Mouse (Mus musculus) heart, postnatal 0 days (tissue): ENCODE data around the gene Tmem273. TPM values are rescaled to one million over a fixed set of nuclear protein-coding genes. Genes with fewer than 3 reads are reported as not detected.

ENCODE experiments used
- ATAC-seq: fragments of 200-750 bp; cut with Nextera tagmentation; 2 replicates; pipeline ENCODE4 v1.8.0; 2017; ENCODE audit warnings: low read depth, moderate number of reproducible peaks, moderate library complexity; ENCODE audit not compliant: insufficient read depth
- DNase-seq: peaks from one replicate; pipeline ENCODE4 v3.0.0-alpha.2; 2016; ENCODE audit warnings: low spot score
- H3K27ac ChIP-seq: fragments of 300-500 bp; sonication (generic); 2 replicates; pipeline ENCODE4 v1.5.1; 2014; ENCODE audit warnings: low read depth, mild to moderate bottlenecking
- H3K27me3 ChIP-seq: fragments of 300-500 bp; sonication (generic); 2 replicates; pipeline ENCODE4 v1.6.1; 2014; ENCODE audit warnings: low read length, mixed read lengths; ENCODE audit not compliant: control insufficient read depth, insufficient read depth
- H3K36me3 ChIP-seq: fragments of 300-500 bp; sonication (generic); replicated peaks from 2 replicates; pipeline ENCODE4 v1.6.1; 2014; ENCODE audit warnings: low read length, mixed read lengths; ENCODE audit not compliant: control insufficient read depth, insufficient read depth
- H3K4me1 ChIP-seq: fragments of 300-500 bp; sonication (generic); 2 replicates; pipeline ENCODE4 v1.6.1; 2014; ENCODE audit warnings: antibody characterized with exemption; ENCODE audit not compliant: control insufficient read depth, insufficient read depth
- H3K4me2 ChIP-seq: fragments of 300-500 bp; sonication (generic); 2 replicates; pipeline ENCODE4 v1.6.1; 2014; ENCODE audit warnings: low read depth, mild to moderate bottlenecking, low read length, moderate library complexity
- H3K4me3 ChIP-seq: fragments of 300-500 bp; sonication (generic); 2 replicates; pipeline ENCODE4 v1.5.1; 2014; ENCODE audit warnings: low read depth, low read length
- H3K9ac ChIP-seq: fragments of 300-500 bp; sonication (generic); replicated peaks from 2 replicates; pipeline ENCODE4 v1.6.1; 2014; ENCODE audit warnings: low read depth, low read length, mixed read lengths
- H3K9me3 ChIP-seq: fragments of 300-500 bp; sonication (generic); replicated peaks from 2 replicates; pipeline ENCODE4 v1.6.1; 2016; ENCODE audit warnings: low read length; ENCODE audit not compliant: control insufficient read depth
- CTCF ChIP-seq: IDR thresholded peaks from 2 replicates; pipeline ENCODE4 v1.5.1; 2016; ENCODE audit warnings: antibody characterized with exemption, control low read depth, low read depth
- EP300 ChIP-seq: IDR thresholded peaks from 2 replicates; pipeline ENCODE4 v1.6.1; 2016; ENCODE audit warnings: antibody characterized with exemption, low read depth
- WGBS: fragments of 180-500 bp; shearing (Covaris S2); extraction: QIAGEN DNeasy Blood & Tissue Kit; methylation state at CpG from one replicate; pipeline ENCODE4 v1.1.7; 2014; 5-methylcytosine and 5-hydroxymethylcytosine counted together
- polyA plus RNA-seq: library from polyadenylated mRNA; unstranded; fragments of >200 nt; fragmentation: Nextera tagmentation; extraction: Ambion mirVana; gene quantifications from 2 replicates; pipeline ENCODE4 v1.2.1, GENCODE M21; 2015
- total RNA-seq: library from RNA; depleted of rRNA; stranded (reverse); fragments of >200 nt; gene quantifications from 2 replicates; pipeline ENCODE4 v1.2.3, GENCODE M21; 2014; ENCODE audit warnings: low replicate concordance

Tmem273 gene
- total and polyA plus RNA-seq, 2 experiments from 2014 or later, result 0.27 to 0.42 TPM

DNA sequence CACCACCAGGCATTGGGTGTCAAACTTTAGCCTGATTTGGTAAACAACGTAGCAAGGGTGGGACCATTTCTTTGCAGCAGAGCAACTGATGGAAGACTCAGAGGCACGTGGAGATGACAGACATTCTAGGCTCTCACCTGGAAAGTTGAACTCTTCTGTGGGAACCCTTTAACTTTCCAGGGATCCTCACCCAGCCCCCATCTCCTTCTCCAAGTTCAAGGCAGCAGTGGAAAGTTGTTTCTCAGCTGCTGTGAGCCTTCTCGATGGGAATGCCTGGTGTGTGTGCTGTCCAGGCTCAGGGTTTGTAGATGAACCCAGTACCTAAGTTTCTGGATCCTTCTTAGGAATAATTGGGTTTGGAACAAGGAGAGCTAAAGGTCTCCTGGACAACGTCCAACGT is 70.5 kb downstream of the Tmem273 start:
- no peak overlapping the region for H3K9ac ChIP-seq
- no peaks in the 10 kb centered on the region for H3K36me3 ChIP-seq
- no peak overlapping the region for H3K27ac ChIP-seq
- DNase-seq, result no peak
- ATAC-seq, result no peak
- no peaks in the 10 kb centered on the region for H3K9me3 ChIP-seq
- TF ChIP-seq CTCF (no peak), EP300 (no peak)
- H3K4me1 ChIP-seq, result peaks cover 26% of the 10 kb centered on the region
- no peaks in the 10 kb centered on the region for H3K27me3 ChIP-seq
- WGBS, result 41% methylated on average over 5 of the region's 5 CpGs
- peak overlapping the region; percentile 54 for H3K4me3 ChIP-seq
- H3K4me2 ChIP-seq, result peak overlapping the region; percentile 65

- peak within 1 kb of the TSS; percentile 62 for H3K27ac ChIP-seq
- H3K4me1 ChIP-seq, result peaks cover 31% of the 10 kb centered on the region
- H3K4me2 ChIP-seq, result peak within 1 kb of the TSS; percentile 65
- WGBS, result 1% methylated on average over 58 of the region's 68 CpGs
- ATAC-seq (peak; percentile 79), DNase-seq (peak; percentile 40)
- H3K9me3 ChIP-seq, result no peaks in the 10 kb centered on the region
- peak within 1 kb of the TSS; percentile 54 for H3K4me3 ChIP-seq
- H3K36me3 ChIP-seq, result no peaks in the 10 kb centered on the region
- no peaks in the 10 kb centered on the region for H3K27me3 ChIP-seq
- TF ChIP-seq EP300 (no peak), CTCF (no peak)
- H3K9ac ChIP-seq, result peak within 1 kb of the TSS; percentile 71
Measured at GRCm38 (mm10) chr14:32856681-32857328, 71.0 kb downstream of the Tmem273 start, which contains the start of gene Vstm4. Vstm4 (plus strand) TSS chr14:32856756.

GRCm38 (mm10) chr14:32858361-32858760 is 72.6 kb downstream of the Tmem273 start:
- Histone ChIP-seq H3K9me3 (no peaks in the 10 kb centered on the region), H3K4me3 (no peak overlapping the region), H3K27ac (peak overlapping the region; percentile 41; the same call in 1 of the 2 replicates), H3K4me1 (peaks cover 31% of the 10 kb centered on the region), H3K27me3 (no peaks in the 10 kb centered on the region), H3K9ac (no peak overlapping the region), H3K36me3 (no peaks in the 10 kb centered on the region; the same call in 1 of the 2 replicates), H3K4me2 (no peak overlapping the region)
- TF ChIP-seq CTCF (no peak), EP300 (no peak)
- 83% methylated on average over 10 of the region's 10 CpGs for WGBS
- DNase-seq, result no peak
- no peak for ATAC-seq

GRCm38 (mm10) chr14:32858941-32859510 is 73.3 kb downstream of the Tmem273 start:
- WGBS, result 44% methylated on average over 6 of the region's 6 CpGs
- Histone ChIP-seq H3K4me2 (no peak overlapping the region), H3K9ac (no peak overlapping the region), H3K27me3 (no peaks in the 10 kb centered on the region), H3K27ac (peak overlapping the region; percentile 41; the same call in 1 of the 2 replicates), H3K36me3 (no peaks in the 10 kb centered on the region; the same call in 1 of the 2 replicates), H3K4me1 (peaks cover 31% of the 10 kb centered on the region), H3K9me3 (no peaks in the 10 kb centered on the region), H3K4me3 (no peak overlapping the region)
- TF ChIP-seq EP300 (no peak), CTCF (no peak)
- ATAC-seq, result no peak
- DNase-seq, result no peak

DNA sequence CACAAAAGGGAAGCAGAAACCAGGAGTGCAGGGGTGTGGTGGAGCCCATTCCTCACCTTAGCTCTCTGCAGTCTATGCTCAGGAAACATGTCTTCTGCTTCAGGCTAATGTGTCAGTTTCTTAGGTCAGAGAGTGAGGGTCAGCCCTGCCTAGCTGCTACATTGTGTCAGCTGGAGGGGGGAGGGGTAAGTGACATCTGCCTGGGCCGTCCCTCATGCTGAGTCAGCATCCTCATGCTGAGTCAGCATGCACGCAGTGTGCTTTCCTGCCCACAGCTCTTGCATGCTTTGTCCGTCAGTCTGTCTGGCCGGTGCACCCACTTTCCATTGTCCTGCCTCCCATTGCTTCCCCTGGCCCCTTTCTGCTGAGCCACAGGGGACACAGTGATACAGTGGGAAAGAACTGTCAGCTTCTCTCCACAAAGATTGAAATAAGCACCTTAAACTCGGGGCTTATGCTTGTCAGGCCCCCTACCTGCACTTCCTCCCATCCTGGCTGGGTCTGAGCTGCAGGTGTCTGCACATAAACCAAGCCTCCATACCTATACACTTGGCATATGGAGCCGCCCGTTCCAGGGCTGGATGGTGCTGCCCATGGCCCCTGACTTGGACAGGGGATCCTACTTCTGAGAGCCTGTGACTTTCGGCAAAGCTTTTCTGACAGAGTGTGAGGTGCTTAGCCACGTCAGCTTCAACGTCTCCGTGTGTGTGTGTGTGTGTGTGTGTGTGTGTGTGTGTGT is 74.2 kb downstream of the Tmem273 start:
- no peak overlapping the region for H3K4me3 ChIP-seq
- no peaks in the 10 kb centered on the region for H3K27me3 ChIP-seq
- no peak for DNase-seq
- TF ChIP-seq EP300 (no peak), CTCF (no peak)
- peak overlapping the region; percentile 90; the same call in 1 of the 2 replicates for H3K27ac ChIP-seq
- WGBS, result 47% methylated on average over 11 of the region's 11 CpGs
- H3K9me3 ChIP-seq, result no peaks in the 10 kb centered on the region
- ATAC-seq, result no peak
- H3K4me2 ChIP-seq, result no peak overlapping the region
- H3K9ac ChIP-seq, result no peak overlapping the region
- peaks cover 31% of the 10 kb centered on the region for H3K4me1 ChIP-seq
- peaks cover 8% of the 10 kb centered on the region; the same call in 1 of the 2 replicates for H3K36me3 ChIP-seq
